Mouse (Mus musculus) liver, embryonic 15.5 days (tissue): ENCODE measurements around the gene Stac3. TPM values are rescaled to one million over a fixed set of nuclear protein-coding genes. Genes with fewer than 3 reads are reported as not detected.

Experiments used
- ATAC-seq: fragments of 200-750 bp; cut with Nextera tagmentation; 2 replicates; pipeline ENCODE4 v1.8.0; 2017; ENCODE audit warnings: moderate number of reproducible peaks, mild to moderate bottlenecking, moderate library complexity; ENCODE audit not compliant: insufficient read depth
- H3K27ac ChIP-seq: fragments of 300-500 bp; sonication (generic); replicated peaks from 2 replicates; pipeline ENCODE4 v1.5.1; 2015; ENCODE audit warnings: mild to moderate bottlenecking, inconsistent platforms
- H3K27me3 ChIP-seq: fragments of 300-500 bp; sonication (generic); 2 replicates; pipeline ENCODE4 v1.6.1; 2015; ENCODE audit warnings: mild to moderate bottlenecking, inconsistent platforms
- H3K36me3 ChIP-seq: fragments of 300-500 bp; sonication (generic); replicated peaks from 2 replicates; pipeline ENCODE4 v1.6.1; 2015; ENCODE audit warnings: moderate library complexity, mild to moderate bottlenecking, inconsistent platforms
- H3K4me1 ChIP-seq: fragments of 300-500 bp; sonication (generic); replicated peaks from 2 replicates; pipeline ENCODE4 v1.6.1; 2015; ENCODE audit warnings: inconsistent platforms
- H3K4me2 ChIP-seq: fragments of 300-500 bp; sonication (generic); 2 replicates; pipeline ENCODE4 v1.6.1; 2015; ENCODE audit warnings: moderate library complexity, mild to moderate bottlenecking, inconsistent platforms
- H3K4me3 ChIP-seq: fragments of 300-500 bp; sonication (generic); replicated peaks from 2 replicates; pipeline ENCODE4 v1.5.1; 2015; ENCODE audit warnings: mild to moderate bottlenecking, inconsistent platforms
- H3K9ac ChIP-seq: fragments of 300-500 bp; sonication (generic); 2 replicates; pipeline ENCODE4 v1.6.1; 2015; ENCODE audit warnings: moderate library complexity, mild to moderate bottlenecking, inconsistent platforms
- H3K9me3 ChIP-seq: fragments of 300-500 bp; sonication (generic); replicated peaks from 2 replicates; pipeline ENCODE4 v1.6.1; 2016; ENCODE audit warnings: inconsistent platforms
- WGBS: fragments of 180-500 bp; shearing (Covaris S2); methylation state at CpG from one replicate; pipeline ENCODE4 v1.1.7; 2015; ENCODE audit warnings: mixed read lengths; ENCODE audit not compliant: insufficient replicate concordance; 5-methylcytosine and 5-hydroxymethylcytosine counted together
- polyA plus RNA-seq: library from polyadenylated mRNA; unstranded; fragments of >200 nt; fragmentation: Nextera tagmentation; extraction: Ambion mirVana; gene quantifications from 2 replicates; pipeline ENCODE4 v1.2.1, GENCODE M21; 2015

Gene Stac3
- polyA plus RNA-seq, 1 experiment from 2014 or later, result 1.0 TPM

- H3K27ac ChIP-seq, result no peak overlapping the region
- H3K9ac ChIP-seq, result no peak overlapping the region
- H3K36me3 ChIP-seq, result peaks cover 71% of the 10 kb centered on the region
- no peaks in the 10 kb centered on the region for H3K4me1 ChIP-seq
- ATAC-seq, result no peak
- H3K9me3 ChIP-seq, result no peaks in the 10 kb centered on the region
- 36% methylated on average over 6 of the region's 6 CpGs for WGBS
- H3K4me3 ChIP-seq, result no peak overlapping the region
- H3K4me2 ChIP-seq, result no peak overlapping the region
- peaks cover 16% of the 10 kb centered on the region for H3K27me3 ChIP-seq
Observed at GRCm38 (mm10) chr10:127542720-127543119, 41.2 kb downstream of the Stac3 start.

- Histone ChIP-seq H3K4me3 (no peak overlapping the region), H3K9ac (no peak overlapping the region), H3K9me3 (no peaks in the 10 kb centered on the region), H3K36me3 (peaks cover 70% of the 10 kb centered on the region), H3K27ac (no peak overlapping the region), H3K4me2 (no peak overlapping the region), H3K27me3 (peaks cover 7% of the 10 kb centered on the region), H3K4me1 (no peaks in the 10 kb centered on the region)
- 56% methylated on average over 3 of the region's 3 CpGs for WGBS
- ATAC-seq, result no peak
Observed at GRCm38 (mm10) chr10:127543916-127544315, 42.4 kb downstream of the Stac3 start.

GRCm38 (mm10) chr10:127544375-127544774, 42.9 kb downstream of the Stac3 start:
- peaks cover 72% of the 10 kb centered on the region for H3K36me3 ChIP-seq
- no peak for ATAC-seq
- no peaks in the 10 kb centered on the region for H3K4me1 ChIP-seq
- H3K4me3 ChIP-seq, result no peak overlapping the region
- 76% methylated on average over 20 of the region's 20 CpGs for WGBS
- peaks cover 3% of the 10 kb centered on the region; the same call in 1 of the 2 replicates for H3K27me3 ChIP-seq
- no peak overlapping the region for H3K9ac ChIP-seq
- H3K4me2 ChIP-seq, result no peak overlapping the region
- H3K27ac ChIP-seq, result no peak overlapping the region
- H3K9me3 ChIP-seq, result no peaks in the 10 kb centered on the region

- H3K4me2 ChIP-seq, result no peak overlapping the region
- H3K9me3 ChIP-seq, result no peaks in the 10 kb centered on the region
- H3K27ac ChIP-seq, result no peak overlapping the region
- H3K36me3 ChIP-seq, result peaks cover 71% of the 10 kb centered on the region
- no peak overlapping the region for H3K9ac ChIP-seq
- WGBS, result 65% methylated on average over 7 of the region's 7 CpGs
- H3K4me3 ChIP-seq, result no peak overlapping the region
- H3K4me1 ChIP-seq, result no peaks in the 10 kb centered on the region
- ATAC-seq, result no peak
- no peaks in the 10 kb centered on the region for H3K27me3 ChIP-seq
Observed at GRCm38 (mm10) chr10:127546505-127546904, 45.0 kb downstream of the Stac3 start.

- no peak overlapping the region for H3K9ac ChIP-seq
- no peak overlapping the region for H3K4me3 ChIP-seq
- peaks cover 68% of the 10 kb centered on the region for H3K36me3 ChIP-seq
- no peak for ATAC-seq
- no peak overlapping the region for H3K27ac ChIP-seq
- H3K4me1 ChIP-seq, result no peaks in the 10 kb centered on the region
- no peaks in the 10 kb centered on the region for H3K9me3 ChIP-seq
- no peaks in the 10 kb centered on the region for H3K27me3 ChIP-seq
- H3K4me2 ChIP-seq, result no peak overlapping the region
- 87% methylated on average over 15 of the region's 15 CpGs for WGBS
Observed at GRCm38 (mm10) chr10:127548236-127548635, 46.8 kb downstream of the Stac3 start.

GRCm38 (mm10) chr10:127549892-127550291, 48.4 kb downstream of the Stac3 start:
- no peak for ATAC-seq
- no peaks in the 10 kb centered on the region for H3K9me3 ChIP-seq
- H3K4me3 ChIP-seq, result no peak overlapping the region
- no peak overlapping the region for H3K27ac ChIP-seq
- 80% methylated on average over 17 of the region's 17 CpGs for WGBS
- H3K36me3 ChIP-seq, result peaks cover 78% of the 10 kb centered on the region
- no peaks in the 10 kb centered on the region for H3K4me1 ChIP-seq
- H3K4me2 ChIP-seq, result no peak overlapping the region
- H3K9ac ChIP-seq, result no peak overlapping the region
- H3K27me3 ChIP-seq, result no peaks in the 10 kb centered on the region

- WGBS, result 70% methylated on average over 18 of the region's 18 CpGs
- ATAC-seq, result no peak
- no peak overlapping the region for H3K9ac ChIP-seq
- peaks cover 89% of the 10 kb centered on the region for H3K36me3 ChIP-seq
- H3K27me3 ChIP-seq, result no peaks in the 10 kb centered on the region
- no peak overlapping the region for H3K4me3 ChIP-seq
- H3K9me3 ChIP-seq, result no peaks in the 10 kb centered on the region
- no peak overlapping the region for H3K4me2 ChIP-seq
- no peak overlapping the region for H3K27ac ChIP-seq
- no peaks in the 10 kb centered on the region for H3K4me1 ChIP-seq
Observed at GRCm38 (mm10) chr10:127555703-127556102, 54.2 kb downstream of the Stac3 start.

GRCm38 (mm10) chr10:127557397-127557796, 55.9 kb downstream of the Stac3 start:
- no peaks in the 10 kb centered on the region for H3K9me3 ChIP-seq
- no peak overlapping the region for H3K4me2 ChIP-seq
- 76% methylated on average over 13 of the region's 13 CpGs for WGBS
- H3K4me1 ChIP-seq, result no peaks in the 10 kb centered on the region
- H3K27ac ChIP-seq, result no peak overlapping the region
- no peak for ATAC-seq
- H3K27me3 ChIP-seq, result no peaks in the 10 kb centered on the region
- H3K9ac ChIP-seq, result no peak overlapping the region
- H3K36me3 ChIP-seq, result peaks cover 84% of the 10 kb centered on the region
- no peak overlapping the region for H3K4me3 ChIP-seq

Other genes starting within 250 kb of the Stac3 start
- gene Kif5a, start 238.3 kb upstream of the Stac3 start, polyA plus RNA-seq, result 0.06 and 0.21 TPM in 2 replicates
- gene Dctn2, start 235.3 kb upstream of the Stac3 start, polyA plus RNA-seq, result 69.5 and 75.7 TPM in 2 replicates
- 7.9 and 8.0 TPM in 2 replicates for gene Mbd6, start 212.7 kb upstream of the Stac3 start, polyA plus RNA-seq
- gene Mars, start 189.9 kb upstream of the Stac3 start, polyA plus RNA-seq, result 109 and 112 TPM in 2 replicates
- 14.1 and 14.9 TPM in 2 replicates for gene Arhgap9, start 179.7 kb upstream of the Stac3 start, polyA plus RNA-seq
- 0.31 and 0.32 TPM in 2 replicates for gene Gli1, start 159.7 kb upstream of the Stac3 start, polyA plus RNA-seq
- gene Inhbe, start 147.3 kb upstream of the Stac3 start, polyA plus RNA-seq, result 0.71 and 0.82 TPM in 2 replicates
- 4.6 and 5.1 TPM in 2 replicates for gene Inhbc, start 131.3 kb upstream of the Stac3 start, polyA plus RNA-seq
- gene R3hdm2, start 121.4 kb upstream of the Stac3 start, polyA plus RNA-seq, result 14.4 and 15.0 TPM in 2 replicates
- gene Ndufa4l2, start 13.3 kb downstream of the Stac3 start, polyA plus RNA-seq, result 20.7 and 42.1 TPM in 2 replicates
- gene Shmt2, start 20.8 kb downstream of the Stac3 start, polyA plus RNA-seq, result 138 and 159 TPM in 2 replicates
- gene Nxph4, start 32.9 kb downstream of the Stac3 start, polyA plus RNA-seq, result 0.07 TPM in 1 of 2 replicates, not detected in the other
- 23.2 and 31.1 TPM in 2 replicates for gene Lrp1, start 119.5 kb downstream of the Stac3 start, polyA plus RNA-seq
- gene Stat6, start 141.3 kb downstream of the Stac3 start, polyA plus RNA-seq, result 14.3 and 15.6 TPM in 2 replicates
- gene Nemp1, start 165.2 kb downstream of the Stac3 start, polyA plus RNA-seq, result 5.3 and 5.7 TPM in 2 replicates
- gene Nab2, start 166.9 kb downstream of the Stac3 start, polyA plus RNA-seq, result 2.9 and 3.5 TPM in 2 replicates
- gene Myo1a, start 203.5 kb downstream of the Stac3 start, polyA plus RNA-seq, result 0.08 and 0.12 TPM in 2 replicates
- 15.3 and 18.4 TPM in 2 replicates for gene Tac2, start 222.8 kb downstream of the Stac3 start, polyA plus RNA-seq
- gene Zbtb39, start 237.9 kb downstream of the Stac3 start, polyA plus RNA-seq, result 0.82 and 0.97 TPM in 2 replicates